Mouse (Mus musculus) spleen, adult 2 months (tissue): ENCODE data around the gene Tmem40.

ENCODE experiments used
- CTCF ChIP-seq: fragments of 200-500 bp; IDR thresholded peaks from 2 replicates; pipeline ENCODE4 v1.5.1; 2011; ENCODE audit warnings: mild to moderate bottlenecking, inconsistent platforms; ENCODE audit not compliant: insufficient read depth, insufficient read length, insufficient replicate concordance; ENCODE audit errors: extremely low read depth
- POLR2A ChIP-seq: fragments of 200-500 bp; IDR thresholded peaks from 2 replicates; pipeline ENCODE4 v1.6.1; 2011; ENCODE audit warnings: low read depth, low read length, inconsistent platforms

- no peak for TF ChIP-seq POLR2A
- TF ChIP-seq CTCF: no peak
These were observed 50.9 kb downstream of the Tmem40 start for GRCm38 (mm10) chr6:115711261-115711660.
